Mouse (Mus musculus): ENCODE measurements around the gene Bag1.

DNA sequence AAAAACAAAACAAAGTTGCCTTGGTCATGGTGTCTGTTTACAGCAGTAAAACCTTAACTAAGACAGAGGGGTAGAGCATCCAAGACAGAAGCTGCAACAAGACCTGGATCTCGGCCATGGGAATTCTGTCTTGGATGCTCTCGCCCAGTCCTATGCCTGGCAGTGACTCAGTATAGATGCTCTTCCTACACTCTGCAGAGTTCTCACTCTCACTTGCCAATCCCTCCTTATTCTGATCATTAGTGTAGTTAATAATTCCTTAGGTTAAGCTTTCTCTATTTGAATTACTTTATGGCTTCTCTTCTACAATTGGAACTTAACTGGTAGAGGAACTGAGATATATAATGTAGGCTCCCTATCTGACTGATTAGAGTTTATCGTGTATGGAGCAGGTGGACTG, 53.0 kb downstream of the Bag1 start:
- TF ChIP-seq CTCF (IDR thresholded peaks at IDR 0.05; ENCODE audit: extremely low read depth, insufficient read length, insufficient replicate concordance, low read depth, low read length), result no peak
- TF ChIP-seq POLR2A (IDR thresholded peaks at IDR 0.05; ENCODE audit: low read depth, low read length), result no peak
